Mouse (Mus musculus) hindbrain, embryonic 12.5 days (tissue): ENCODE data around the gene Orai3. TPM values are rescaled to one million over a fixed set of nuclear protein-coding genes. Genes with fewer than 3 reads are reported as not detected.

Experiments used
- ATAC-seq: fragments of 200-750 bp; cut with Nextera tagmentation; 2 replicates; pipeline ENCODE4 v1.8.0; 2017; ENCODE audit warnings: moderate TSS enrichment; ENCODE audit not compliant: low FRiP score
- H3K27ac ChIP-seq: fragments of 300-500 bp; sonication (generic); 2 replicates; pipeline ENCODE4 v1.5.1; 2016; ENCODE audit warnings: mild to moderate bottlenecking
- H3K27me3 ChIP-seq: fragments of 300-500 bp; sonication (generic); 2 replicates; pipeline ENCODE4 v1.6.1; 2016; ENCODE audit warnings: mild to moderate bottlenecking
- H3K36me3 ChIP-seq: fragments of 300-500 bp; sonication (generic); 2 replicates; pipeline ENCODE4 v1.6.1; 2016; ENCODE audit warnings: mild to moderate bottlenecking
- H3K4me1 ChIP-seq: fragments of 300-500 bp; sonication (generic); 2 replicates; pipeline ENCODE4 v1.6.1; 2016
- H3K4me2 ChIP-seq: fragments of 300-500 bp; sonication (generic); replicated peaks from 2 replicates; pipeline ENCODE4 v1.6.1; 2016; ENCODE audit warnings: mild to moderate bottlenecking
- H3K4me3 ChIP-seq: fragments of 300-500 bp; sonication (generic); 2 replicates; pipeline ENCODE4 v1.5.1; 2016; ENCODE audit warnings: mild to moderate bottlenecking
- H3K9ac ChIP-seq: fragments of 300-500 bp; sonication (generic); 2 replicates; pipeline ENCODE4 v1.6.1; 2016; ENCODE audit warnings: mild to moderate bottlenecking, moderate library complexity
- H3K9me3 ChIP-seq: fragments of 300-500 bp; sonication (generic); replicated peaks from 2 replicates; pipeline ENCODE4 v1.6.1; 2016; ENCODE audit warnings: mild to moderate bottlenecking
- WGBS: fragments of 180-500 bp; shearing (Covaris S2); methylation state at CpG from one replicate; pipeline ENCODE4 v1.1.7; 2016; 5-methylcytosine and 5-hydroxymethylcytosine counted together
- polyA plus RNA-seq: library from polyadenylated mRNA; unstranded; fragments of >200 nt; fragmentation: Nextera tagmentation; extraction: Ambion mirVana; gene quantifications from 2 replicates; pipeline ENCODE4 v1.2.1, GENCODE M21; 2016

The Orai3 gene
- polyA plus RNA-seq, 1 experiment from 2014 or later: 10.0 TPM

DNA sequence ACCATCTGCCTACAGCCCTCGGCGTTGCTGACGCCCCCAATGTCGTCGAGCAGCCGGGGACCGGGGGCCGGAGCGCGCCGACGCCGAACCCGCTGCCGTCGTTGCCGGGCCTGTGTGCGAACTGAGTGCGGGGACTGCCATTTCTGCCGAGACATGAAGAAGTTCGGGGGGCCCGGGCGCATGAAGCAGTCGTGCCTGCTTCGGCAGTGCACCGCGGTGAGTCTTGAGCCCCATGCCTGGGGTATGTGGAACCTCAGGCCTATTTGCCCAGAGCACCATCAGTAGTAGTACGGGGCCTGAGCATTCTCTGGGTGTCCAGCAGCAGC lies 21.4 kb upstream of the Orai3 start:
- peak overlapping the region; percentile 8; the same call in 1 of the 2 replicates for H3K9ac ChIP-seq
- no peaks in the 10 kb centered on the region for H3K27me3 ChIP-seq
- H3K36me3 ChIP-seq: peaks cover 53% of the 10 kb centered on the region
- ATAC-seq: no peak
- no peak overlapping the region for H3K27ac ChIP-seq
- peaks cover 28% of the 10 kb centered on the region for H3K4me1 ChIP-seq
- 94% methylated on average over 28 of the region's 28 CpGs for WGBS
- H3K4me3 ChIP-seq: peak overlapping the region; percentile 94; the same call in 1 of the 2 replicates
- H3K9me3 ChIP-seq: no peaks in the 10 kb centered on the region
- H3K4me2 ChIP-seq: peak overlapping the region; percentile 68

DNA sequence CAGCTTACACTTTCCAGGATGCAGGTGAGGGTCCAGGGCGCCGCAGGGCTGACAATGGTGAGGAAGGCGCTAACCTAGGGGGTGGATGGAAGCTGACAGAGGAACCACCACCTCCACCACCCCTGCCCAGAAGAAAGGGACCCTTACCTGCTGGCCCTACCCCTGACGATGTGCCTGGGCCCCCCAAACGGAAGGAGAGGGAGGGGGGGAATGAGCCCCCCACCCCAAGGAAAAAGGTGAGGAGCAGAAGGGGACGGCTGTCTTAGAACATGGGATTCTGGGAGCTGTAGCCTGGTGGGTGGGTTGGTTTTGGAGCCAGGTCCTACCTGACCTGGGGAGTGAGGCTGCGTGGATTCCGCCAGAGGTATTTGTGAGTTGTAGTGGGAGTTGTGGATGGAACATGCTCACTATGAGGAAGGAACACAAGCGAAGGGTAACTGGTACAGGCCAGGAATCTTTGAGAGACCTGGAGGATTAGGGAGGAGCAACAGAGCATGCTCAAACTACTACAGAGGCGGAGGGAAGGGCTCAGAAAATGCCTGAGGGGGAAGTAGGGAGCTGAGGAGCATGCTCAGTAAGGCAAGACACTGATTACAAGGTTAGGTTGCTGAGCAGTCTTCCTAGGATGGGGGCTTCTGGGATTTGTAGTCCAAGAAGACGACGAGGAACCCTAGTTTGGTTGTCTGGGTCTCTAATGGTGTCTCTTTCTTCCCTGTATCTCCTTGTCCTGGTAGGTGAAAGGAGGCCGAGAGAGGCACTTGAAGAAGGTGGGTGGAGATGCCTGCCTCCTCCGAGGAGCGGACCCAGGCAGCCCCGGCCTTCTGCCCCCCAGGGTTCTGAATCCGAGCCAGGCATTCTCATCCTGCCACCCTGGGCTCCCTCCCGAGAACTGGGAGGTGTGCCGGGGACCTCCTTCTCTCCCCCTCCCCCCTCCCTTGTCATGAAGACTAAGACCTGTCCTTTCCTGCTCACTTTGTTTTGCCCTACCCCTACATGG lies 19.2 kb upstream of the Orai3 start:
- 0 out of 2 replicates have a peak overlapping the region, but pooled peaks have one; percentile 13 for H3K9ac ChIP-seq
- no peaks in the 10 kb centered on the region for H3K9me3 ChIP-seq
- WGBS: 92% methylated on average over 19 of the region's 19 CpGs
- H3K4me1 ChIP-seq: peaks cover 24% of the 10 kb centered on the region
- no peaks in the 10 kb centered on the region for H3K27me3 ChIP-seq
- H3K4me3 ChIP-seq: no peak overlapping the region
- 0 out of 2 replicates have a peak overlapping the region, but pooled peaks have one; percentile 8 for H3K27ac ChIP-seq
- H3K4me2 ChIP-seq: no peak overlapping the region
- ATAC-seq: no peak
- H3K36me3 ChIP-seq: peaks cover 75% of the 10 kb centered on the region

- no peak overlapping the region for H3K4me3 ChIP-seq
- no peak overlapping the region for H3K4me2 ChIP-seq
- H3K36me3 ChIP-seq: peaks cover 87% of the 10 kb centered on the region
- no peaks in the 10 kb centered on the region for H3K9me3 ChIP-seq
- H3K9ac ChIP-seq: no peak overlapping the region
- H3K27ac ChIP-seq: no peak overlapping the region
- no peak for ATAC-seq
- WGBS: 95% methylated on average over 5 of the region's 5 CpGs
- no peaks in the 10 kb centered on the region for H3K27me3 ChIP-seq
- peaks cover 33% of the 10 kb centered on the region for H3K4me1 ChIP-seq
These were observed 18.0 kb upstream of the Orai3 start for GRCm38 (mm10) chr7:127751619-127752018.

GRCm38 (mm10) chr7:127752069-127752468 lies 17.5 kb upstream of the Orai3 start:
- WGBS: 93% methylated on average over 27 of the region's 27 CpGs
- no peak overlapping the region for H3K4me3 ChIP-seq
- peaks cover 33% of the 10 kb centered on the region for H3K4me1 ChIP-seq
- no peak for ATAC-seq
- H3K27ac ChIP-seq: no peak overlapping the region
- H3K4me2 ChIP-seq: no peak overlapping the region
- no peaks in the 10 kb centered on the region for H3K27me3 ChIP-seq
- no peaks in the 10 kb centered on the region for H3K9me3 ChIP-seq
- peaks cover 92% of the 10 kb centered on the region for H3K36me3 ChIP-seq
- H3K9ac ChIP-seq: 0 out of 2 replicates have a peak overlapping the region, but pooled peaks have one; percentile 4

DNA sequence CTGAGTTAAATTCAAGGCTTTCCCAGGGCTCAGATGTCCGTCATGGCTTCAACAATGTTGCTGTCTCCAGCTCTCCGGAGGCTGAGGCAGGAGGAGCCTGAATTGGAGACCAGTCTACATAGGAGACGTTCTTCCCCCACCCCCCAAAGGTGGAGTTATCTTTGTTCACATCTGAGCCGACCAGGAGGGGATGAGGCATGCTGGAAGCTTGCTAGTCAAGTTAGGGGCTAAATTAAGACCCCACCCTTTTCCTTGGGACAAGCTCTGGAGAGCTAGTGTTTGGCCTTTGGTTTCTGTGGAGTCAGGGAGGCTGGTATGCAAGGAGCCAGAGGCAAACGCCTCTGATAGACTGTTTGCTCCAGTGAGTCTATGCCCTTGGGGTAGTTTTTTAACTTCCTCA lies 16.5 kb upstream of the Orai3 start:
- no peak for ATAC-seq
- Histone ChIP-seq H3K9ac (no peak overlapping the region; the same call in 1 of the 2 replicates), H3K4me3 (no peak overlapping the region), H3K27me3 (no peaks in the 10 kb centered on the region), H3K4me1 (peaks cover 22% of the 10 kb centered on the region), H3K27ac (no peak overlapping the region), H3K36me3 (peaks cover 99% of the 10 kb centered on the region), H3K9me3 (no peaks in the 10 kb centered on the region), H3K4me2 (no peak overlapping the region)
- 77% methylated on average over 5 of the region's 5 CpGs for WGBS

GRCm38 (mm10) chr7:127753741-127754140 lies 15.9 kb upstream of the Orai3 start:
- H3K4me1 ChIP-seq: peaks cover 18% of the 10 kb centered on the region
- WGBS: 90% methylated on average over 7 of the region's 7 CpGs

GRCm38 (mm10) chr7:127759716-127760115 lies 9.9 kb upstream of the Orai3 start:
- WGBS: 72% methylated on average over 6 of the region's 6 CpGs
- H3K4me1 ChIP-seq: peaks cover 14% of the 10 kb centered on the region
- no peak overlapping the region for H3K4me2 ChIP-seq
- no peak for ATAC-seq
- H3K9ac ChIP-seq: no peak overlapping the region; the same call in 1 of the 2 replicates
- H3K27ac ChIP-seq: no peak overlapping the region
- H3K4me3 ChIP-seq: no peak overlapping the region
- no peaks in the 10 kb centered on the region for H3K27me3 ChIP-seq
- peaks cover 79% of the 10 kb centered on the region for H3K36me3 ChIP-seq
- H3K9me3 ChIP-seq: no peaks in the 10 kb centered on the region

More at GRCm38 (mm10) chr7:127753741-127754140, 15.9 kb upstream of the Orai3 start:
- peaks cover 99% of the 10 kb centered on the region for H3K36me3 ChIP-seq
- H3K9ac ChIP-seq: no peak overlapping the region
- H3K27me3 ChIP-seq: no peaks in the 10 kb centered on the region
- no peak for ATAC-seq
- H3K9me3 ChIP-seq: no peaks in the 10 kb centered on the region
- H3K4me3 ChIP-seq: no peak overlapping the region
- H3K27ac ChIP-seq: no peak overlapping the region
- no peak overlapping the region for H3K4me2 ChIP-seq

DNA sequence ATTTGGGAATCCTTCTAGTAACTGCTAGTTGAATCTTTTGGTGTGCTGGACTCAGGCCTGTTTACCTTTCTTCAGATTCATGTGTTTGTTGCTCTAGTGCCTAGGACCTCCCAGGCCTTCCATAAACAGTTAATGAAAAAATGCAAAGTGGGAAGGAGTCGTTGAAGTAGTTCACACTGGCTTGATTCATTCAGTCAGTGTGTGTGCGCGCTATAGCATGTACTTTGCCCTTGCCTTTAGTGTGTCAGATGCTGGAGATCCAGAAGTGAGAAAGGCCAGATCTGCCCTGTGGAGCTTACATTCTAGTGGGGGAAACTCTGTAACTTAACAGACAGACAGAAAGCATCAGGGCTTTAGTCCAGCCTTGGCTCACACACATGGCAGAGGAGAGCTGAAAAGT lies 9.1 kb upstream of the Orai3 start:
- Histone ChIP-seq H3K4me3 (no peak overlapping the region), H3K4me2 (no peak overlapping the region), H3K4me1 (peaks cover 14% of the 10 kb centered on the region), H3K36me3 (peaks cover 78% of the 10 kb centered on the region), H3K9ac (no peak overlapping the region), H3K9me3 (no peaks in the 10 kb centered on the region), H3K27me3 (no peaks in the 10 kb centered on the region), H3K27ac (no peak overlapping the region)
- ATAC-seq: no peak
- WGBS: 88% methylated on average over 3 of the region's 3 CpGs

DNA sequence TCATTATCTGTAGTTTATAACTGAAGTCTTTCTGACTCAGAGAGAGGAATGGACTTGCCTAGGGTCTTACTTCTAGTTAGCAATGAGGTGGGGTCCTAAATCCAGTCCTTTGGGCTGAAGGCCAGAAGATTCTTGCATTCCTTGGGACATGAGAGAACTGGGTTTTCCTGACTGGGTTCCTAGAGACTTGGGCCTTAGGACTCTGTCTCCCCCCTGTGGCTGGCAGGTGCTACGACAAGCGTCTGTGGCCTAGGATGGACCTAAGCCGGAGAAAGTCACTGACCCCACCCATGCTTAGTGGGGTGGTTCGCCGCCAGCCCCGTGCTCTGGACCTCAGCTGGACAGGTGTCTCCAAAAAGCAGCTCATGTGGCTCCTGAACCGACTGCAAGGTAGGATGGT lies 8.6 kb upstream of the Orai3 start:
- Histone ChIP-seq H3K9ac (no peak overlapping the region), H3K9me3 (no peaks in the 10 kb centered on the region), H3K4me3 (no peak overlapping the region), H3K4me2 (no peak overlapping the region), H3K27me3 (no peaks in the 10 kb centered on the region), H3K36me3 (peaks cover 78% of the 10 kb centered on the region), H3K27ac (no peak overlapping the region), H3K4me1 (peaks cover 10% of the 10 kb centered on the region)
- no peak for ATAC-seq
- 44% methylated on average over 7 of the region's 7 CpGs for WGBS

DNA sequence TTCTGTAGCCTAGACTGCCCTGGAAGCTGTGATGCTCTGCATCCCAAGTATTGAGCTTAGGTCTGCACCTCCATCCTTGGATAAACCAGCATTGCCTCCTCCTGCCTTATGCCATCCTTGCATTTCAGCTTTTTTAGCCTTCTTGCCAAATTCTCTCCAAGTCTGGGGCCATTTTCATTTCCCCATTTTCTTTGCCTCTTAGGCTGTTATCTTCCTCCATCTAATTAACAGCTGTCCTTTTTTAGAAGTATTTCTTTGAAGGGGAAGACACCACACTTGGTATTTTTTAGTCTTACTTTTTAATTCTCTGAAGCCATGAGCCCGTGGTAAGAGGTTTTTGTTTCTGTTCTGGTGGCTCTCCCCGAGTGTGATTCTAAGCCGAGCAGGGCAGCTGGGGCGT lies 6.0 kb upstream of the Orai3 start:
- Histone ChIP-seq H3K36me3 (peaks cover 77% of the 10 kb centered on the region), H3K4me2 (no peak overlapping the region), H3K9ac (no peak overlapping the region), H3K4me3 (no peak overlapping the region), H3K27me3 (no peaks in the 10 kb centered on the region), H3K4me1 (peaks cover 12% of the 10 kb centered on the region), H3K27ac (no peak overlapping the region), H3K9me3 (no peaks in the 10 kb centered on the region)
- 96% methylated on average over 4 of the region's 4 CpGs for WGBS
- ATAC-seq: no peak

- no peak overlapping the region for H3K27ac ChIP-seq
- H3K4me2 ChIP-seq: no peak overlapping the region
- no peak overlapping the region for H3K9ac ChIP-seq
- peaks cover 63% of the 10 kb centered on the region for H3K36me3 ChIP-seq
- peaks cover 29% of the 10 kb centered on the region for H3K4me1 ChIP-seq
- ATAC-seq: no peak
- no peaks in the 10 kb centered on the region for H3K27me3 ChIP-seq
- H3K9me3 ChIP-seq: no peaks in the 10 kb centered on the region
- no peak overlapping the region for H3K4me3 ChIP-seq
- 92% methylated on average over 2 of the region's 2 CpGs for WGBS
These were observed 3.9 kb upstream of the Orai3 start for GRCm38 (mm10) chr7:127765756-127766155.

- Histone ChIP-seq H3K36me3 (peaks cover 58% of the 10 kb centered on the region), H3K4me3 (no peak overlapping the region), H3K27me3 (no peaks in the 10 kb centered on the region), H3K27ac (no peak overlapping the region), H3K4me1 (peaks cover 30% of the 10 kb centered on the region), H3K4me2 (no peak overlapping the region), H3K9ac (no peak overlapping the region), H3K9me3 (no peaks in the 10 kb centered on the region)
- ATAC-seq: no peak
- 81% methylated on average over 17 of the region's 17 CpGs for WGBS
These were observed 2.6 kb upstream of the Orai3 start for GRCm38 (mm10) chr7:127766851-127767609.
